Mouse (Mus musculus): ENCODE data around the gene Pde6d.
"Not testable (repeated sequence)": the region's sequence is repeated elsewhere in the genome, so short reads cannot be mapped to it uniquely, and the experiment has no call there.

The Pde6d gene

GRCm38 (mm10) chr1:86525499-86526115 lies 56.8 kb downstream of the Pde6d start:
- DNase-seq: peak; percentile 84 to 87

- DNase-seq: peak; percentile 100
These were observed 57.6 kb downstream of the Pde6d start for GRCm38 (mm10) chr1:86524619-86525498.

GRCm38 (mm10) chr1:86523776-86524618 lies 58.4 kb downstream of the Pde6d start:
- no peak for DNase-seq

DNA sequence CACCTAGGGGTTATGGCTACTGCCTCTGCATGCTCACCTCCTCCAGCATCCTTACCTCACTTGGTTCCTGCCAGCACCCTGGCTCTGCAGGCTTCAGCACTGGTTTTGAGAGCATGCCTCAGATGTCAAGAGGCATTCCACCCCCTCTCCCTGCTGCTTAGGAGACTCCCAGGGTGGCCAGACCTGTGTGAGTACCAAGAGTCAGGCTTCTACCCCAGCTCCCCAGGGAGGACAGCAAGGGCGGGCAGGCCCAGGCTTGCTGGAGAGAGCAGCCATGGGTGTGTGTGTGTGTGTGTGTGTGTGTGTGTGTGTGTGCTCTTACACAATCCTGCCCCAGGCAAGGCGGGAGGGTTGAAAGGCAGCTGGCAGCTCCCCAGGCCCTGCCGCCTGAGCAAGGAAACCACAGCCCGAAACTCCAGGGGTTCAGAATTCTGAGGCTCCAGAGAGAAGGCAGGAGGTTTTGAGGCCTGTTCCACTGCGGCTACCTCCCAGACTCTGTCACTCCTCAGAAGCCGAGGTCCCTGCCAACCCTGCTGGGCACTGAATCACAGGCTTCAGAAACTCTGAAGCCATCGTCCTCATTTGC lies 60.0 kb downstream of the Pde6d start:
- DNase-seq: peak; percentile 66 to 85

DNA sequence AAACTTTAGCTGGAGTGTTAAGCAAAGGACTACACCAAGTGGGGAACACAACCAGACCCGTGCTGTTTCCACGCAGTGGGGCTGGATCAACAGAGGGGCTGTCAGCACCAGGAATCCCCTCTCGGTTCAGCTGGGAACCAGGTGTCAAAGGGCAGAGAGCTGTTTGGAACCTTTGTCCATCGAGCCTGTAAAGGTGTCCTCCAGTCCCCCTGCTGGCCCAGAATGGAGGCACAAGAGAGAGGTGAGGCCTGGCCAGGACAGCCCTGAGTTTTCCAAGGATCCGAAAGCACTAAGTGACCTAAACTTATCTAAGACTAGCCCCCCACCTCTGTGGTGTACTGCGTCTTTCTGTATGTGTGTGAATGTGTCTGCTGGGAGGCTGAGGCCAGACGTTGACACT lies 62.1 kb downstream of the Pde6d start:
- peak; percentile 50 to 68 for DNase-seq

DNA sequence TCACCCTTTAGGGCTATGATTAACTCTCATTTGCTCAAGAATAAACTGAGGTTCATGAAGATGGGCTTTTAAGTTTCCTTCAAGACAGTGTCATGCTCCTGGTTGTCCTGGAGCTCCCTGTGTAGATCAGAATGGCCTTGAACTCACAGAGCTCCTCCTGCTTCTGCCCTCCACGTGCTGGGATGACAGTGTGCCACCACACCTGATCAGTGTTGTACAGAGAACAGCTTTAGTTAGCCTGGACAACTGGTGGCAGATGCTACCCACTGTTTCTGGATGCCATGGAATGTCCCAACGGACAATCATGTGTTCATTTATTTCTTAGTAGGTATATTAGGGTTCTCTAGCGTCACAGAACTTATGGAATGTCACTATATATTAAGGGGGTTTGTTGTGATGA lies 65.4 kb downstream of the Pde6d start:
- DNase-seq: no peak

- no peak for DNase-seq
These were observed 66.6 kb downstream of the Pde6d start for GRCm38 (mm10) chr1:86515715-86516410.

GRCm38 (mm10) chr1:86513031-86513430 lies 69.4 kb downstream of the Pde6d start:
- not testable (repeated sequence) for DNase-seq

- DNase-seq: no peak
These were observed 70.2 kb downstream of the Pde6d start for GRCm38 (mm10) chr1:86512154-86512720.

GRCm38 (mm10) chr1:86510676-86511441 lies 71.6 kb downstream of the Pde6d start:
- no peak for DNase-seq

- no peak for DNase-seq
These were observed 72.2 kb downstream of the Pde6d start for GRCm38 (mm10) chr1:86510266-86510665.

DNA sequence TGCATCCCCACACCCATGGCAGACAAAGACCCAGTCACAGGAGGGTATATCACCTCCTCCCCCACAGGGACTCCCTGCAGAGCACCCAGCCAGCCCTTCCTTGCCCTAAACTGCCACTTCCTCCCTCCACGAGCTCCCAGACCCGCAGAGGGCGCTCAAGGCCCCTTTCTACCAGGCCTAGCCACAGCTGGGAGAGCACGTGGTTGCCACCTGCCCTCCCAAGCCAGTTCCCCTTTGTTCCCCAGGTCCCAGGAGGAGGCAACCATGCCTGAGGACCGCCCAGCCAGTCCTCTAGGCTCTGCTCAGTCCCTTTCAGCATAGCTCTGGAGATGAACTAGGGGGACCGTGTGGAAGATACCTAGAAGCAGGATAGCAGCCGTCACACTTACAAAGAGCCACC lies 73.0 kb downstream of the Pde6d start:
- DNase-seq: peak; percentile 90 to 94

- no peak for DNase-seq
These were observed 74.6 kb downstream of the Pde6d start for GRCm38 (mm10) chr1:86507866-86508265.

GRCm38 (mm10) chr1:86506420-86506819 lies 76.0 kb downstream of the Pde6d start:
- DNase-seq: no peak

DNA sequence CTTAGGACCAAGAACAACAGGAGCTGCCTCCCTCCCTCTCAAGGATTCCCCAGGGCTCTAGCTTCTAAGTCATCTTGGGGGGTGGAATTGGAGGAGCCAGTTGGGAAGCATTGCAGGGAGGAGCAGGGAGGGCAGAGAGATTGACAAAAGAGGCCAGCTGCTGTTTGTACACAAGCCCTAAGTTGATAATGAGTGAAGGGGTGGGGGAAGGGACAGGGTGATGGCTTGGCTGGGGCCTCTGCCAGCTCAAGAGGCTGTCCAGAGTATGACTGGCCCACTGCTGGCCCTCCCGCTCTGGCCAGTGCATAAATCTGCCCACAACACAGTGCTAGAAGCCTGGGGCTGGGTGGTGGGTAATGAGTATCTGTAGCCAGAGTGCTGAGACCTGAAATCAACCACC lies 77.0 kb downstream of the Pde6d start:
- DNase-seq: peak; percentile 55 to 86

- DNase-seq: peak; percentile 49 to 50
These were observed 77.6 kb downstream of the Pde6d start for GRCm38 (mm10) chr1:86504697-86505421.

DNA sequence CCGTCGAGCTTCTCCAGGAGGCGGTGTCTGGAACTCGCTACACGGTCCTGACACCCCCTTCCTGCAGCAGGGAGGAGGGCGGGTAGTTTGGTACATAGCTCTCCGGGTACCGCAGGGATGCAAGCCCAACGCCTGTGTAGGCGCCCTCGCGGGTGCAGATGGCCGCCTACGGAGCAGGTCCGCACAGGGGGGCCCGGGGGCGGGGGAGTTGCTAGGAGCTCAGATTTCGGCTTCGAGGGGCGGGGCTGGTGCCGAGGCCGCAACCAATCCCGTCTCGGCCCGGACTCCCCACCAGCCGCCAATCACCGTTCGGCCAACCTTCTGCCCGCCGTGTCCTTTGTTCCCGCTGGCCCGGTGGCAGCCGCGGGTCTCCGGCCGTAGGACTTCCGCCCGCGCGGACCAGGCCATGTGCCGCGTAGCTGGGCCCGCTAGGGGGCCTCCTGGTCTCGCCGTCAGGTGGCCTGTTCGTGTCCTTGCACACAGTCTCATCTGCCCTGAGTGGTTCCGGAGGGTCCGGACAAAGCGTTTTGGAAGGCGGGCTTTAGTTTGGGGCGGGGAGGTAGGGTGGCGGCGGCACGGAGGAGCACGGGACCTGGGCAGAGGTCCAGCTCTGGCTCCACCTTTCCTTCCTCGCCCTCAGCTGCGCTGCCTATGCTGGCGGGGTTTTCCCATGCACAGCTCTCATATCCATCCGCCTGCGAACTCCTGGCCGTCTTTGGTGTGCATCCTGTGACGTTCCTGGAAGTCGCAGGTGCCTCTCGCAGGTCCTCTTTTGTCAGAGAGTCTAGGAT lies 78.3 kb downstream of the Pde6d start:
- peak; percentile 97 to 99 for DNase-seq

DNA sequence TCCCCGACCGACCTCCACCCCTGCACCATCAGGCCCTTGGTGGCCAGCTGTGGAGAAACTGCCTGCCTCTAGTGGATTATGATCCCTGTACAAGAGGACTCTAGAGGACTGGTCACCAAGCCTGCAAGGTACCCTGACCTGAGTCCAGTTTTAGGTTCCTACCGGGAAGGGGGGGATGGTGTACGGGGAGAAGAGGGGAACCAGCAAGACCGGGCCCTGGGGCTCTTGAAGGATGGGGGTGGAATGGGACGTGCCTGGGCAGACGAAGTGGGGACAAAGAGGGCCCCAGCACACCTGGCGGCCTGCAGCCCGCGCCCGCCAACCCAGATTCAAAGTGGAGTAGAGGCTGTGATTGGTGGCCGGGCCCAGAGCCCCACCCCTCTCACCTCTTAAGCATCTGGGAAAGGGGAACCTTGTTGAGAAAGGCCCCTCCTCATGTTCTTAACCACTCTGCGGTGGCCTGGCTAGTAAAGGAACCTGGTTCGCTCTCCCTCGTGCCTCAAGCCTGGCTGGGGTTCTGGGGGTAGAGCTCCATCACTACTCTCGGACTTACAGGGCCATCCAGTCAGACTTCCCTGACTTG lies 79.2 kb downstream of the Pde6d start:
- peak; percentile 67 to 75 for DNase-seq

Data from lung, postnatal 4 days (tissue).